ENCODE assay signal across 8 mouse cellular contexts in genomic region chr13:41403838-41404237, GRCm38 (mm10).
DNase-seq lines count a peak whose midpoint lies in the region; ATAC-seq and TF ChIP-seq lines count a peak whose summit lies in the region.

No protein-coding gene starts in this region.

- no peak overlapping the region for H3K4me2 ChIP-seq in intestine, postnatal 0 days (replicated peaks; ENCODE audit: low read depth)

- ATAC-seq in intestine, postnatal 0 days: peak; percentile 95
- 0 out of 2 replicates have a peak, but pooled peaks have one; percentile 28 for ATAC-seq in monocyte, adult 5-6 weeks (replicated peaks; ENCODE audit: insufficient number of reproducible peaks, low FRiP score, low TSS enrichment, poor library complexity, severe bottlenecking)

- peak; percentile 41 to 64 for DNase-seq in heart, adult 2 months
- no peak for DNase-seq in heart, embryonic 10.5 days (ENCODE audit: low spot score)
- DNase-seq in adrenal gland, postnatal 14 days: peak; percentile 64
- DNase-seq in cerebellum, adult 9-11 months: no peak
- DNase-seq in thymus, adult 18-20 months: no peak
- no peak for DNase-seq in cerebellum, postnatal 36 days

- 0 out of 2 replicates have a peak, but pooled peaks have one; percentile 24 for TF ChIP-seq EP300 in heart, adult 2 months (IDR thresholded peaks at IDR 0.05; ENCODE audit: insufficient read depth, low read depth, low read length)

- no peak overlapping the region for H3K4me3 ChIP-seq in heart, adult 2 months
- H3K4me3 ChIP-seq in heart, embryonic 10.5 days: no peak overlapping the region
- no peak overlapping the region for H3K4me3 ChIP-seq in intestine, postnatal 0 days (ENCODE audit: low read depth, low read length)

- no peak overlapping the region for H3K27ac ChIP-seq in heart, adult 2 months
- H3K27ac ChIP-seq in heart, embryonic 10.5 days: no peak overlapping the region
- peak overlapping the region; percentile 82 for H3K27ac ChIP-seq in intestine, postnatal 0 days (ENCODE audit: low read depth, low read length)

- H3K79me2 ChIP-seq in heart, adult 2 months (replicated peaks; ENCODE audit: control insufficient read depth, insufficient read depth, low read length): no peaks in the 10 kb centered on the region

- intact Hi-C loops in heart, adult 2 months (cut with DNase I): no loop called here

- H3K27me3 ChIP-seq in heart, adult 2 months (ENCODE audit: control insufficient read depth, insufficient read depth, low read length): no peaks in the 10 kb centered on the region
- peaks cover 5% of the 10 kb centered on the region for H3K27me3 ChIP-seq in heart, embryonic 10.5 days (ENCODE audit: insufficient read depth, poor library complexity, severe bottlenecking)
- H3K27me3 ChIP-seq in intestine, postnatal 0 days (replicated peaks; ENCODE audit: control insufficient read depth, insufficient read depth, low read length): no peaks in the 10 kb centered on the region

- 64% methylated on average over 6 of the region's 6 CpGs for WGBS in heart, adult 2 months
- WGBS in heart, embryonic 10.5 days: 77% methylated on average over 6 of the region's 6 CpGs
- 35% methylated on average over 6 of the region's 6 CpGs for WGBS in intestine, postnatal 0 days

- H3K36me3 ChIP-seq in heart, adult 2 months (ENCODE audit: control insufficient read depth, insufficient read depth, low read length): no peaks in the 10 kb centered on the region
- no peaks in the 10 kb centered on the region for H3K36me3 ChIP-seq in heart, embryonic 10.5 days
- no peaks in the 10 kb centered on the region for H3K36me3 ChIP-seq in intestine, postnatal 0 days (ENCODE audit: control insufficient read depth, insufficient read depth)

- peaks cover 3% of the 10 kb centered on the region for H3K4me1 ChIP-seq in heart, adult 2 months (ENCODE audit: control insufficient read depth, insufficient read depth, low read length)
- peaks cover 1% of the 10 kb centered on the region; the same call in 1 of the 2 replicates for H3K4me1 ChIP-seq in heart, embryonic 10.5 days
- peaks cover 10% of the 10 kb centered on the region for H3K4me1 ChIP-seq in intestine, postnatal 0 days (replicated peaks; ENCODE audit: control insufficient read depth, insufficient read depth, low read length)

- no peaks in the 10 kb centered on the region for H3K9me3 ChIP-seq in heart, embryonic 10.5 days
- H3K9me3 ChIP-seq in intestine, postnatal 0 days (ENCODE audit: control insufficient read depth): no peaks in the 10 kb centered on the region

- no peak overlapping the region for H3K9ac ChIP-seq in heart, adult 2 months (ENCODE audit: low read depth, low read length)
- H3K9ac ChIP-seq in intestine, postnatal 0 days (ENCODE audit: low read depth, low read length): no peak overlapping the region

- TF ChIP-seq POLR2A in heart, adult 2 months (IDR thresholded peaks at IDR 0.05; ENCODE audit: insufficient read depth, low read depth, low read length): no peak

- no peak for TF ChIP-seq CTCF in heart, adult 2 months (IDR thresholded peaks at IDR 0.05)
- TF ChIP-seq CTCF in intestine, postnatal 0 days (IDR thresholded peaks at IDR 0.05; ENCODE audit: low read depth): no peak

Comparison
In these comparisons a context has a peak if more than half of its experiments do, and no peak if none do; other contexts are left out.
1. DNase-seq: peak in heart, adult 2 months (2 of 2) and adrenal gland, postnatal 14 days (single experiment); none in heart, embryonic 10.5 days (single experiment), cerebellum, adult 9-11 months (single experiment), thymus, adult 18-20 months (0 of 2) and cerebellum, postnatal 36 days (0 of 2).